Mouse (Mus musculus) heart, embryonic 13.5 days (tissue): ENCODE results near the gene Tctex1d1. TPM values are rescaled to one million over a fixed set of nuclear protein-coding genes. Genes with fewer than 3 reads are reported as not detected.

Experiments used
- ATAC-seq: fragments of 200-750 bp; cut with Nextera tagmentation; 2 replicates; pipeline ENCODE4 v1.8.0; 2017; ENCODE audit warnings: moderate TSS enrichment; ENCODE audit not compliant: insufficient number of reproducible peaks, low FRiP score, low TSS enrichment; ENCODE audit errors: extremely low read depth
- H3K27ac ChIP-seq: fragments of 300-500 bp; sonication (generic); replicated peaks from 2 replicates; pipeline ENCODE4 v1.5.1; 2015; ENCODE audit warnings: moderate library complexity, mild to moderate bottlenecking, inconsistent platforms
- H3K27me3 ChIP-seq: fragments of 300-500 bp; sonication (generic); replicated peaks from 2 replicates; pipeline ENCODE4 v1.6.1; 2015; ENCODE audit warnings: mild to moderate bottlenecking, inconsistent platforms
- H3K36me3 ChIP-seq: fragments of 300-500 bp; sonication (generic); 2 replicates; pipeline ENCODE4 v1.6.1; 2015; ENCODE audit warnings: mild to moderate bottlenecking, inconsistent platforms
- H3K4me1 ChIP-seq: fragments of 300-500 bp; sonication (generic); 2 replicates; pipeline ENCODE4 v1.6.1; 2015; ENCODE audit warnings: inconsistent platforms
- H3K4me2 ChIP-seq: fragments of 300-500 bp; sonication (generic); 2 replicates; pipeline ENCODE4 v1.6.1; 2015; ENCODE audit warnings: inconsistent platforms, mild to moderate bottlenecking, moderate library complexity
- H3K4me3 ChIP-seq: fragments of 300-500 bp; sonication (generic); 2 replicates; pipeline ENCODE4 v1.5.1; 2015; ENCODE audit warnings: moderate library complexity, mild to moderate bottlenecking, inconsistent platforms
- H3K9ac ChIP-seq: fragments of 300-500 bp; sonication (generic); 2 replicates; pipeline ENCODE4 v1.6.1; 2015; ENCODE audit warnings: inconsistent platforms, mild to moderate bottlenecking, moderate library complexity
- H3K9me3 ChIP-seq: fragments of 300-500 bp; sonication (generic); 2 replicates; pipeline ENCODE4 v1.6.1; 2016; ENCODE audit warnings: inconsistent platforms
- WGBS: fragments of 180-500 bp; shearing (Covaris S2); methylation state at CpG from one replicate; pipeline ENCODE4 v1.1.7; 2015; ENCODE audit warnings: mixed read lengths; 5-methylcytosine and 5-hydroxymethylcytosine counted together
- polyA plus RNA-seq: library from polyadenylated mRNA; unstranded; fragments of >200 nt; fragmentation: Nextera tagmentation; extraction: Ambion mirVana; gene quantifications from 2 replicates; pipeline ENCODE4 v1.2.1, GENCODE M21; 2015

The Tctex1d1 gene
- polyA plus RNA-seq, 1 experiment from 2014 or later: 0.33 TPM

GRCm38 (mm10) chr4:102971159-102971558, 7.2 kb upstream of the Tctex1d1 start:
- H3K9ac ChIP-seq: no peak overlapping the region
- no peak for ATAC-seq
- no peak overlapping the region for H3K4me3 ChIP-seq
- H3K27ac ChIP-seq: no peak overlapping the region
- H3K4me2 ChIP-seq: no peak overlapping the region
- no peaks in the 10 kb centered on the region for H3K9me3 ChIP-seq
- no peaks in the 10 kb centered on the region for H3K36me3 ChIP-seq
- peaks cover 16% of the 10 kb centered on the region for H3K27me3 ChIP-seq
- H3K4me1 ChIP-seq: no peaks in the 10 kb centered on the region; the same call in 1 of the 2 replicates
- 67% methylated on average over 5 of the region's 5 CpGs for WGBS

GRCm38 (mm10) chr4:102972071-102972470, 6.3 kb upstream of the Tctex1d1 start:
- ATAC-seq: no peak
- H3K4me2 ChIP-seq: no peak overlapping the region
- no peaks in the 10 kb centered on the region for H3K36me3 ChIP-seq
- H3K9me3 ChIP-seq: no peaks in the 10 kb centered on the region
- 67% methylated on average over 3 of the region's 3 CpGs for WGBS
- H3K27ac ChIP-seq: no peak overlapping the region
- no peaks in the 10 kb centered on the region; the same call in 1 of the 2 replicates for H3K4me1 ChIP-seq
- H3K4me3 ChIP-seq: no peak overlapping the region
- peaks cover 25% of the 10 kb centered on the region for H3K27me3 ChIP-seq
- H3K9ac ChIP-seq: no peak overlapping the region

GRCm38 (mm10) chr4:102974172-102974571, 4.2 kb upstream of the Tctex1d1 start:
- Histone ChIP-seq H3K27me3 (peaks cover 43% of the 10 kb centered on the region), H3K9me3 (no peaks in the 10 kb centered on the region), H3K4me2 (no peak overlapping the region), H3K4me1 (peaks cover 13% of the 10 kb centered on the region), H3K36me3 (no peaks in the 10 kb centered on the region), H3K27ac (no peak overlapping the region), H3K9ac (no peak overlapping the region), H3K4me3 (no peak overlapping the region)
- ATAC-seq: no peak
- 64% methylated on average over 5 of the region's 5 CpGs for WGBS

- Histone ChIP-seq H3K36me3 (no peaks in the 10 kb centered on the region), H3K4me2 (no peak overlapping the region), H3K4me3 (no peak overlapping the region), H3K9ac (no peak overlapping the region), H3K27me3 (peaks cover 53% of the 10 kb centered on the region), H3K9me3 (no peaks in the 10 kb centered on the region), H3K27ac (no peak overlapping the region), H3K4me1 (peaks cover 18% of the 10 kb centered on the region)
- 58% methylated on average over 12 of the region's 12 CpGs for WGBS
- ATAC-seq: no peak
Measured at GRCm38 (mm10) chr4:102976290-102977275, 1.8 kb upstream of the Tctex1d1 start.

- WGBS: 8% methylated on average over 16 of the region's 16 CpGs
- H3K9me3 ChIP-seq: no peaks in the 10 kb centered on the region
- peak overlapping the region; percentile 73 for H3K4me2 ChIP-seq
- peaks cover 50% of the 10 kb centered on the region for H3K27me3 ChIP-seq
- no peak overlapping the region for H3K27ac ChIP-seq
- ATAC-seq: no peak
- no peaks in the 10 kb centered on the region for H3K36me3 ChIP-seq
- H3K9ac ChIP-seq: 0 out of 2 replicates have a peak overlapping the region, but pooled peaks have one; percentile 19
- H3K4me1 ChIP-seq: peaks cover 18% of the 10 kb centered on the region
- H3K4me3 ChIP-seq: peak overlapping the region; percentile 47
Measured at GRCm38 (mm10) chr4:102977778-102978321, 556 bp upstream of the Tctex1d1 start.

- Histone ChIP-seq H3K4me3 (peak overlapping the region; percentile 47), H3K4me2 (peak overlapping the region; percentile 73), H3K36me3 (no peaks in the 10 kb centered on the region), H3K9ac (peak overlapping the region; percentile 16; the same call in 1 of the 2 replicates), H3K27ac (no peak overlapping the region), H3K9me3 (no peaks in the 10 kb centered on the region), H3K27me3 (peaks cover 47% of the 10 kb centered on the region), H3K4me1 (peaks cover 18% of the 10 kb centered on the region)
- WGBS: 42% methylated on average over 5 of the region's 5 CpGs
- ATAC-seq: no peak
Measured at GRCm38 (mm10) chr4:102979385-102979784, 979 bp downstream of the Tctex1d1 start.

GRCm38 (mm10) chr4:102981709-102982108, 3.3 kb downstream of the Tctex1d1 start:
- Histone ChIP-seq H3K9me3 (no peaks in the 10 kb centered on the region), H3K36me3 (no peaks in the 10 kb centered on the region), H3K4me2 (no peak overlapping the region), H3K27ac (no peak overlapping the region), H3K4me3 (no peak overlapping the region), H3K9ac (no peak overlapping the region), H3K27me3 (peaks cover 31% of the 10 kb centered on the region), H3K4me1 (peaks cover 18% of the 10 kb centered on the region)
- WGBS: 76% methylated on average over 8 of the region's 8 CpGs
- no peak for ATAC-seq

GRCm38 (mm10) chr4:102986173-102986572, 7.8 kb downstream of the Tctex1d1 start:
- no peaks in the 10 kb centered on the region for H3K4me1 ChIP-seq
- no peaks in the 10 kb centered on the region for H3K27me3 ChIP-seq
- no peak overlapping the region for H3K4me2 ChIP-seq
- H3K9me3 ChIP-seq: no peaks in the 10 kb centered on the region
- 63% methylated on average over 7 of the region's 7 CpGs for WGBS
- no peak for ATAC-seq
- no peak overlapping the region for H3K4me3 ChIP-seq
- H3K9ac ChIP-seq: no peak overlapping the region
- H3K27ac ChIP-seq: no peak overlapping the region
- H3K36me3 ChIP-seq: no peaks in the 10 kb centered on the region

GRCm38 (mm10) chr4:102986917-102987316, 8.5 kb downstream of the Tctex1d1 start:
- Histone ChIP-seq H3K9ac (no peak overlapping the region), H3K27me3 (no peaks in the 10 kb centered on the region), H3K4me1 (no peaks in the 10 kb centered on the region), H3K4me2 (no peak overlapping the region), H3K4me3 (no peak overlapping the region), H3K36me3 (no peaks in the 10 kb centered on the region), H3K9me3 (no peaks in the 10 kb centered on the region), H3K27ac (no peak overlapping the region)
- no peak for ATAC-seq
- WGBS: 7% methylated on average over 2 of the region's 2 CpGs

GRCm38 (mm10) chr4:102987325-102987724, 8.9 kb downstream of the Tctex1d1 start:
- Histone ChIP-seq H3K9me3 (no peaks in the 10 kb centered on the region), H3K27ac (no peak overlapping the region), H3K36me3 (no peaks in the 10 kb centered on the region), H3K4me2 (no peak overlapping the region), H3K27me3 (no peaks in the 10 kb centered on the region), H3K4me1 (no peaks in the 10 kb centered on the region), H3K9ac (no peak overlapping the region), H3K4me3 (no peak overlapping the region)
- ATAC-seq: no peak
- WGBS: 22% methylated on average over 4 of the region's 4 CpGs

- WGBS: 61% methylated on average over 2 of the region's 2 CpGs
Measured at GRCm38 (mm10) chr4:102987756-102988155, 9.3 kb downstream of the Tctex1d1 start.

More at GRCm38 (mm10) chr4:102987756-102988155, 9.3 kb downstream of the Tctex1d1 start:
- H3K4me2 ChIP-seq: no peak overlapping the region
- no peaks in the 10 kb centered on the region for H3K36me3 ChIP-seq
- no peaks in the 10 kb centered on the region for H3K4me1 ChIP-seq
- H3K9me3 ChIP-seq: no peaks in the 10 kb centered on the region
- no peak overlapping the region for H3K27ac ChIP-seq
- no peak overlapping the region for H3K4me3 ChIP-seq
- H3K9ac ChIP-seq: no peak overlapping the region
- ATAC-seq: no peak
- H3K27me3 ChIP-seq: no peaks in the 10 kb centered on the region
